Mouse (Mus musculus) heart, embryonic 15.5 days (tissue): ENCODE measurements around the gene Elavl4. TPM values are rescaled to one million over a fixed set of nuclear protein-coding genes. Genes with fewer than 3 reads are reported as not detected.

Experiments
- ATAC-seq: fragments of 200-750 bp; cut with Nextera tagmentation; replicated peaks from 2 replicates; pipeline ENCODE4 v1.8.0; 2017; ENCODE audit warnings: low read depth, moderate TSS enrichment; ENCODE audit not compliant: insufficient number of reproducible peaks, insufficient read depth, low FRiP score
- H3K27ac ChIP-seq: fragments of 300-500 bp; sonication (generic); 2 replicates; pipeline ENCODE4 v1.5.1; 2015; ENCODE audit warnings: mild to moderate bottlenecking, inconsistent platforms
- H3K27me3 ChIP-seq: fragments of 300-500 bp; sonication (generic); 2 replicates; pipeline ENCODE4 v1.6.1; 2015; ENCODE audit warnings: inconsistent platforms
- H3K36me3 ChIP-seq: fragments of 300-500 bp; sonication (generic); 2 replicates; pipeline ENCODE4 v1.6.1; 2015; ENCODE audit warnings: mild to moderate bottlenecking, inconsistent platforms
- H3K4me1 ChIP-seq: fragments of 300-500 bp; sonication (generic); replicated peaks from 2 replicates; pipeline ENCODE4 v1.6.1; 2015; ENCODE audit warnings: inconsistent platforms
- H3K4me2 ChIP-seq: fragments of 300-500 bp; sonication (generic); 2 replicates; pipeline ENCODE4 v1.6.1; 2015; ENCODE audit warnings: inconsistent platforms, mild to moderate bottlenecking, moderate library complexity
- H3K4me3 ChIP-seq: fragments of 300-500 bp; sonication (generic); 2 replicates; pipeline ENCODE4 v1.5.1; 2015; ENCODE audit warnings: mild to moderate bottlenecking, inconsistent platforms
- H3K9ac ChIP-seq: fragments of 300-500 bp; sonication (generic); 2 replicates; pipeline ENCODE4 v1.6.1; 2015; ENCODE audit warnings: mild to moderate bottlenecking, inconsistent platforms
- H3K9me3 ChIP-seq: fragments of 300-500 bp; sonication (generic); replicated peaks from 2 replicates; pipeline ENCODE4 v1.6.1; 2016; ENCODE audit warnings: inconsistent platforms
- WGBS: fragments of 180-500 bp; shearing (Covaris S2); methylation state at CpG from one replicate; pipeline ENCODE4 v1.1.7; 2015; ENCODE audit warnings: mixed read lengths; 5-methylcytosine and 5-hydroxymethylcytosine counted together
- polyA plus RNA-seq: library from polyadenylated mRNA; unstranded; fragments of >200 nt; fragmentation: Nextera tagmentation; extraction: Ambion mirVana; gene quantifications from 2 replicates; pipeline ENCODE4 v1.2.1, GENCODE M21; 2015

Gene Elavl4
- polyA plus RNA-seq, 1 experiment from 2014 or later = 2.8 TPM

DNA sequence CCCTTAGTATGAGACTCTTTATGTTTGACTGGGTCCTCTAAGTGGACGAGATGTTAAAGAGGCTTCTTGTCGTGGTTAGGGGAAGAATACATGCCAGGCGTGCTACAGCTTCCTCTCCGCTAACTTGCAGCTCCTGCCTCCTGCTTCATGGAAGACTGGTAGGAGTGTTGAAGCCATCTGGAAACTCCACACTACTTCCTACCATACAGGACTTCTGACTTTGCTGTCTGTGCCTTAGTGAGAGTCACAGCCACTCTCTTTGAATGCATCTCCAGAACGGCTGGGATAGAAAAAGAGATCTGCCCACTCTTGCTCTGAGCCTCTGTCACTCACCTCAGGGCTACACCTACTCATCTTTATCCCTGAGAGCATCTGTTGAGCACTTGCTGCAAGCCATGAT, 132.9 kb downstream of the Elavl4 start:
- Histone ChIP-seq H3K4me2 (no peak overlapping the region), H3K9ac (no peak overlapping the region), H3K36me3 (no peaks in the 10 kb centered on the region), H3K27ac (no peak overlapping the region), H3K4me3 (no peak overlapping the region), H3K27me3 (no peaks in the 10 kb centered on the region), H3K9me3 (no peaks in the 10 kb centered on the region), H3K4me1 (peaks cover 22% of the 10 kb centered on the region)
- WGBS = 68% methylated on average over 5 of the region's 5 CpGs
- no peak for ATAC-seq

DNA sequence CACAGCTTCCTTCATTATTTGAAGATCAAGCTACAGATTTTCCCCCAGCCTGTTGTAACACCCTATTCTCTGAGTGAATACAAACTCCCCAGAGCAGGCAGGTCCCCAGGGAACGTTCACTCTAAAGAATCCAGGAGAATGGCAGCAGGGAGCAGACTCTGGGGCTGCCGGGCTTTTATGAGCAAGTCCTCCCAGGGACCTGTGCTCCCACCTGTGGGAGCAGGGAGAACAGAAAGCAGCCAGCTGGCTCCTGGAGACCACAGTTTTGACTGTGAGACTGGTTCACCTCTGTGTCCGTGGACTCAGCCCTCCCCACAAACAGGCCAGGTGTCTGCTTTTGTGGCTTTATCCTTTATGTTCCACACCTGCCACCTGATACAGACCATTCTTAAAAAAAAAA, 134.2 kb downstream of the Elavl4 start:
- Histone ChIP-seq H3K4me1 (peaks cover 22% of the 10 kb centered on the region), H3K27ac (no peak overlapping the region), H3K4me2 (no peak overlapping the region), H3K27me3 (no peaks in the 10 kb centered on the region), H3K36me3 (no peaks in the 10 kb centered on the region), H3K9me3 (no peaks in the 10 kb centered on the region), H3K9ac (no peak overlapping the region), H3K4me3 (no peak overlapping the region)
- no peak for ATAC-seq
- WGBS = 43% methylated on average over 3 of the region's 3 CpGs

DNA sequence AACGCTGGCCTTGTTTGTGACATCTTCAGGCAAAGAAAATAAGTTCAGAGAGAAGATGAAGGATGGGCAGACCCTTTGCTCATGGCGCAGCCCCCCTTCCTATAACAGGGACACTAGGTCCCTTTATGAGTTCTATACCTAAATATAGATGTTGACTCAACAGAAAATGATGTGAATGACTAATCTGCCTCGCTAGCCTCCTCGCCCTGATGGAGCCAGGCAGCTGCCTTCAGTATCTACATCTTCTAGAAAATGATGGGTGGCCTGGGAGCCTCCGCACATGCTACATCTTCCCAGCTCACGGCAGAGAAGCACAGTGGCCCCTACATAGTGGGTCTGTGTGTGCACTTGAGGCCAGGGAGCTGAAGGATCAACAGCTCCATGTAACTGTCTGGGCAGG, 137.2 kb downstream of the Elavl4 start:
- H3K9ac ChIP-seq = no peak overlapping the region
- WGBS = 59% methylated on average over 6 of the region's 6 CpGs
- peaks cover 16% of the 10 kb centered on the region for H3K4me1 ChIP-seq

DNA sequence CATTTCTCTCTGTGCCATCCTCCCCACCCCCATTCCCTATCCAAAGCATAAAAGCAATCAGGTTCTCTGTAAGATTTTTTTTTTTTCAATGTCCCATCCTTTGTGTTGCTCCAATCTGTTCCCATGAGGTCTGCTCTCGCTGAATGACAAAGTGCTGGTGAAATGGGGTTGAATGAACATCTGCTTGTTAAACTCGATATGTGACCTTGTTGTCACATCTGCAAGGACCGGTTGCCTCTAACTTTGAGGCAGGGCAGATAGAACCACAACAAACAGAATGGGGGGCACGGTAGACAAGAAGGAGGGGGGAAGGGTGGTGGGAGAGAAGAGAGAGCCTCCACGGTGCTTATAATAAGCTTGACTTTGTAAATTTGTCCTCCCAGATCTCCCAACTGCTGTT, 138.0 kb downstream of the Elavl4 start:
- H3K9ac ChIP-seq = no peak overlapping the region
- H3K27ac ChIP-seq = no peak overlapping the region
- no peaks in the 10 kb centered on the region for H3K36me3 ChIP-seq
- no peaks in the 10 kb centered on the region for H3K9me3 ChIP-seq
- H3K4me3 ChIP-seq = no peak overlapping the region
- no peaks in the 10 kb centered on the region for H3K27me3 ChIP-seq
- H3K4me1 ChIP-seq = peaks cover 16% of the 10 kb centered on the region
- 59% methylated on average over 5 of the region's 5 CpGs for WGBS
- H3K4me2 ChIP-seq = no peak overlapping the region
- no peak for ATAC-seq

More for the DNA sequence above, 137.2 kb downstream of the Elavl4 start:
- no peak; the same call in 1 of the 2 replicates for ATAC-seq
- Histone ChIP-seq H3K27ac (no peak overlapping the region), H3K4me3 (no peak overlapping the region), H3K27me3 (no peaks in the 10 kb centered on the region), H3K4me2 (no peak overlapping the region), H3K9me3 (no peaks in the 10 kb centered on the region), H3K36me3 (no peaks in the 10 kb centered on the region)

DNA sequence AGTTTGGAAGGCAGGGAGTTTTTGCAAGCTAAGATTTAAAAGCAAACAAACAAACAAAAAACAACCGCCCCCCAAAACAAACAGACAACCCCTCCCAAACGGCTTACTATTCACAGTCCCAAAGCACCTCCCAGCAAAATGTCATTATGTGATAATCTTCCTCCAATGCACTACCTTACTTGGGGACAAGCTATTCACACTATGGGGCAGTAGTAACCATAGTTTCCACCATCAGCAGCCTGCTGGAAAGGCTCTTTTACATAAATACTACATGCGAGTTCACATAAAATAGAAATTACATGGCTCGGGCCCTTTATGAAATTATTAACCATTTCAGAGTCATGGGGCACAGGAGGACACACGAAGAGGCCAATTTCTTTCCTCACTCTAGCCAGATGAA, 141.5 kb downstream of the Elavl4 start:
- peaks cover 7% of the 10 kb centered on the region for H3K4me1 ChIP-seq
- H3K4me3 ChIP-seq = no peak overlapping the region
- no peaks in the 10 kb centered on the region for H3K9me3 ChIP-seq
- no peaks in the 10 kb centered on the region for H3K27me3 ChIP-seq
- no peak overlapping the region for H3K4me2 ChIP-seq
- no peak overlapping the region for H3K9ac ChIP-seq
- no peak overlapping the region for H3K27ac ChIP-seq
- WGBS = 80% methylated on average over 5 of the region's 5 CpGs
- ATAC-seq = no peak
- no peaks in the 10 kb centered on the region for H3K36me3 ChIP-seq

DNA sequence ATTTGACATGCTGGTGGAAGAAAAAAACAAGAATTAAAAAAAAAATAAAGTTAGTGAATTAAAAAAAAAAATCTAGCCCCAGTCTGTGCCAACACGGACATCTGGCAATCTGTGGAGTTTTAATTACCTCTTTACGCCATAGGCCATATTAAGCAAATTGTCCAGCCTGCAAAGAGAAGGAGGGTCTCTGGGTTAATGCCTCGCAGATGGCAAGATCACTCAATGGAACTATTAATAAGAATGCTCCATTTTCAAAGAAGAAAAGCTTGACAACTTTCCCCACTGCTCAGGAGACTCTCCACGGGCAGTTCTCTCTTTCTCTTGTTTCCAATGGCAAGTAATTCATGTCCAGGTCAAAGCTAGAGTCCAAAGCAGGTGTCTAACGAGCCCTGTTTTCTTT, 142.1 kb downstream of the Elavl4 start:
- Histone ChIP-seq H3K36me3 (no peaks in the 10 kb centered on the region), H3K4me1 (peaks cover 3% of the 10 kb centered on the region), H3K27ac (no peak overlapping the region), H3K27me3 (no peaks in the 10 kb centered on the region), H3K4me3 (no peak overlapping the region), H3K9me3 (no peaks in the 10 kb centered on the region), H3K9ac (no peak overlapping the region), H3K4me2 (no peak overlapping the region)
- ATAC-seq = no peak
- 74% methylated on average over 5 of the region's 5 CpGs for WGBS

DNA sequence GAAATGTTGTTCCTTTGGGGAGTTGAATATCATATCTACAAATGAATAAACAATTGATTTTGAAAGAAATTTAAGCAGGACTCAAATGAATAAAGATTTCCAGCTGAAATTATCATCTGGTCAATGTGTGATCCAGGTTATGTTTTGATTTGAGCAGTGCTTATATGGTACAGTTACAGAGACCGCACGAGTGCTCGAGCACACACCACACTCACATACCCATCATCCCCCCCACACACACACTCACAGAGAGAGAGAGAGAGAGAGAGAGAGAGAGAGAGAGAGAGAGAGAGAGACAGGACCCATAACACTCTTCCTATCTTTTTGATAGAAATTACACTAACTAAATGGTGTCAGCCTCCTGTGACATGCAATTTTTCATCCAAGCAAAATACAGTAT, 150.0 kb downstream of the Elavl4 start:
- Histone ChIP-seq H3K4me3 (no peak overlapping the region), H3K4me2 (no peak overlapping the region), H3K27me3 (no peaks in the 10 kb centered on the region), H3K4me1 (peaks cover 3% of the 10 kb centered on the region), H3K36me3 (no peaks in the 10 kb centered on the region), H3K9me3 (no peaks in the 10 kb centered on the region), H3K9ac (no peak overlapping the region), H3K27ac (no peak overlapping the region)
- WGBS = 67% methylated on average over 3 of the region's 3 CpGs
- ATAC-seq = no peak

DNA sequence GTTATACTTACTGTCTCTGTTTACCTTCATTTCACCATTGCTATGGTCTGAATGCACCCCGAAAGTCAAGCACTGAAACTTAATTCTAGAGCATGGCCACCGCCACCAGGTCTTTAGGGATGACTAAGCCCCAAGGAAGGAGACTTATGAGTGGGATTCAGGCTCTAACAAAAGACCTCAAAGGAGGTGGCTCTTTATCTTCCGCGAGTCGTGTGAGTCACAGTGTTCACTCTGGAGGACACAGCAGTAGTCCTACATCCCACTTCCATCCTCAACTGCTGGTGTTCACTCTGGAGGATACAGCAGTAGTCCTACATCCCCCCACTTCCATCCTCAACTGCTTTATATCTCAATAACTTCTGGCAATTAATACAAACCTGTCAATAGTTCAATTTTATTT, 151.8 kb downstream of the Elavl4 start:
- H3K9ac ChIP-seq = no peak overlapping the region
- H3K4me3 ChIP-seq = no peak overlapping the region
- H3K27ac ChIP-seq = no peak overlapping the region
- no peaks in the 10 kb centered on the region for H3K27me3 ChIP-seq
- H3K4me2 ChIP-seq = no peak overlapping the region
- peaks cover 3% of the 10 kb centered on the region for H3K4me1 ChIP-seq
- ATAC-seq = no peak
- H3K9me3 ChIP-seq = no peaks in the 10 kb centered on the region
- H3K36me3 ChIP-seq = no peaks in the 10 kb centered on the region
- WGBS = 83% methylated on average over 5 of the region's 5 CpGs

DNA sequence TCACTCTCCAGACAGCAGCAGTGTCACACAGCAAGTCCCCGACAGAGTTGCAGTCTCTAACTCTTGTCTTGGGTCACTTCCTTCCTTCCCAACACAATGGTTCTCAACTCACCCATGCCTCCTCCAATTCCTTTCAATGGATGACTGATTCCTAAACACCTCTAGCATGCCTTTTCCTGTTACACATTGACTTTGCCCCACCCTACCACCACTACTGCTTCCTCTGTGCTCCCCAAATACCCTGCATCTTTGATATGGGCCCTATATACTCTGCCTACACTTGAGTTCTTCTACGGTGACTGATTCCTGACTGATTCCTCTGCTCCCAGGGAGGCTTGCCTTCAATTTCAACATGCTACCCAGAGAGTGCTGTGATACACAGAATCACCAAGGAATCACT, 153.1 kb downstream of the Elavl4 start:
- Histone ChIP-seq H3K4me3 (no peak overlapping the region), H3K4me1 (peaks cover 3% of the 10 kb centered on the region), H3K9me3 (no peaks in the 10 kb centered on the region), H3K27me3 (no peaks in the 10 kb centered on the region), H3K4me2 (no peak overlapping the region), H3K36me3 (no peaks in the 10 kb centered on the region), H3K27ac (no peak overlapping the region), H3K9ac (no peak overlapping the region)
- WGBS = 45% methylated on average over 2 of the region's 2 CpGs
- ATAC-seq = no peak

DNA sequence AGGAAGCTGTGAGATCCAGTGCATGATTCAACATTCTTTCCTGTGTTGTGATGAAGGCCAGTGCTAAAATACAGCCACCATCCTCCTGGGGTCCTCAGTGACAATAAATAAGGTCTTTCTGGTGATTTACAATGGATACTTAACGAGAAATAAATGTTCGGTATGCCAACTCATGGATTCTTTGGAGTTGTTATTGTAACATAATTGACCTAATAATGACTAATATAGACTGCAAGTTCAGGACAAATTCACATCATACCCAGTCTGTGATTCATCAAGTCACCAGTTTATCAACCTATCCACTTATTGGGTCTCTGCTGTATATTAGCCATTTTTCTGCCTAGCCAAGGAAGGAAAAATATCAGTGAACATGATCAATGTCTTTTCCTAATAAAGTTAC, 174.4 kb downstream of the Elavl4 start:
- Histone ChIP-seq H3K4me2 (no peak overlapping the region), H3K9ac (no peak overlapping the region), H3K27me3 (no peaks in the 10 kb centered on the region), H3K36me3 (no peaks in the 10 kb centered on the region), H3K4me3 (no peak overlapping the region), H3K4me1 (no peaks in the 10 kb centered on the region), H3K27ac (no peak overlapping the region), H3K9me3 (no peaks in the 10 kb centered on the region)
- WGBS = 75% methylated on average over 2 of the region's 2 CpGs
- ATAC-seq = no peak

DNA sequence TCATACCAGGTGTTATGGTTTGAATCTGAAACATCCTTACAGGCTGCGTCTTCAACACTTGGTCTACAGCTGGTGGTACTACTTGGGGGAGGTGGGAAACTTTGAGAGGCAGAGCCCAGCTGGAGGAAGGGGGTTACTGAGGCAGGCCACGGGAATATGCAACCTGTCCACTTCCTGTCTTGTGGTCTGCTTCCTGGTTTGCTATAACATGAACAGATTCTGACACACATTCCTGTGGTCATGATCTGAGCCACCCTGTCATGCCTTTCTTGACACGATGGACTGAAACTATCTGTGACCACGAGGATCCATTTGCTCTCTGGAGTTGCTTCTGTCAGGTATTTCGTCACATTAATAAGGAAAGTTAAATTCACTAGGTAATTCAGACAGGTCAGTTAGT, 179.7 kb downstream of the Elavl4 start:
- no peaks in the 10 kb centered on the region for H3K4me1 ChIP-seq
- no peak overlapping the region for H3K9ac ChIP-seq
- no peak overlapping the region for H3K4me3 ChIP-seq
- no peaks in the 10 kb centered on the region for H3K36me3 ChIP-seq
- H3K9me3 ChIP-seq = no peaks in the 10 kb centered on the region
- H3K4me2 ChIP-seq = no peak overlapping the region
- 69% methylated on average over 5 of the region's 5 CpGs for WGBS
- no peaks in the 10 kb centered on the region for H3K27me3 ChIP-seq
- H3K27ac ChIP-seq = no peak overlapping the region
- no peak for ATAC-seq

DNA sequence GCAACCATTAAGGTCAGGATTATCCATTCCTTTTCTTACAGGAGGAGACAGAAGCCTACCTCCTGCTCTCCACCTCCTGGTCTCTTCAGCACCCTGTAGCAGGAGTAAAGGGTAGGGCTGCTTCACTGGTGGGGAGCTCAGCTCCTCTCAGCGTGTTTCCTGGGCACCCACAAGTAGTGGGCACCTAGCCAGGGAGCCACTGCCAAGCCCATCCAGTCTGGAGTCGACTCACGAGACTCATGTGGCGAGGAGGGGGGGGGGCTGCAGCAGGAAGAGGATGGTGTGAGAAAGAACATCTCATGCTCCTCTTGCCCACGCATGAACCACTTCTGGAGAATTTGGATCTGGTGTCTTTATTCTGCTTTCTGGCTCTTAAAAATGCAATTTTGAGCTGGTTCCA, 186.5 kb downstream of the Elavl4 start:
- H3K9ac ChIP-seq = no peak overlapping the region
- no peak overlapping the region for H3K27ac ChIP-seq
- no peaks in the 10 kb centered on the region for H3K36me3 ChIP-seq
- H3K4me3 ChIP-seq = no peak overlapping the region
- no peak for ATAC-seq
- no peaks in the 10 kb centered on the region for H3K9me3 ChIP-seq
- H3K4me2 ChIP-seq = no peak overlapping the region
- 61% methylated on average over 5 of the region's 5 CpGs for WGBS
- no peaks in the 10 kb centered on the region for H3K27me3 ChIP-seq
- no peaks in the 10 kb centered on the region for H3K4me1 ChIP-seq

DNA sequence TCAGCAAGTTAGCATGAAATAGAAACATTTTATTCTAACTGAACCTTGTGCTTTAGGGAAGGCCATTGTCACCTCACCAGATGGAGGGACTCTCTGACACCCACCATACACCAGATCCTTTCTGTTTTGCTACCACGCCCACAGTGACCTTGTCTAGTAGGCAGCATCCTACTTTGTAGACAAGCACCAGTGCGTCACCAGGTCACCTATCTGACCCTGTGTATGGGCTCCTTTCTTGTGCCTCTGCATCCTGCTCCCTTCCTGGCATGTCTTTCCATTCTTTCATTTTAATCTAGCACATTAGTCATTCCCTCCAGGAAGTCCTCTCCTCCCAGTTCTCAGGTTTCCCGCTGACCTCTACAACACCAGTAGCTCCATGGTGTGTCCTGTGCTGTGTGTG, 190.1 kb downstream of the Elavl4 start:
- Histone ChIP-seq H3K27ac (no peak overlapping the region), H3K4me2 (no peak overlapping the region), H3K9me3 (no peaks in the 10 kb centered on the region), H3K36me3 (no peaks in the 10 kb centered on the region), H3K9ac (no peak overlapping the region), H3K4me3 (no peak overlapping the region), H3K4me1 (no peaks in the 10 kb centered on the region), H3K27me3 (no peaks in the 10 kb centered on the region)
- 61% methylated on average over 3 of the region's 3 CpGs for WGBS
- no peak for ATAC-seq
